Mouse (Mus musculus) cerebellum, adult 11-12 months (tissue): ENCODE measurements around the gene Ell3.
"Not testable (repeated sequence)": the region's sequence is repeated elsewhere in the genome, so short reads cannot be mapped to it uniquely, and the experiment has no call there.

Source experiments
- DNase-seq: peaks from one replicate; pipeline ENCODE4 v3.0.0; 2022

Ell3 gene

GRCm38 (mm10) chr2:121444178-121444577, at the start of gene Ell3:
Gene Ell3 (minus strand): TSS chr2:121444278.
- no peak for DNase-seq

GRCm38 (mm10) chr2:121484403-121484802, 40.3 kb upstream of the Ell3 start:
- not testable (repeated sequence) for DNase-seq

- no peak for DNase-seq
Measured at GRCm38 (mm10) chr2:121483576-121483975, 39.5 kb upstream of the Ell3 start.

- not testable (repeated sequence) for DNase-seq
Measured at GRCm38 (mm10) chr2:121480916-121481315, 36.8 kb upstream of the Ell3 start.

GRCm38 (mm10) chr2:121480498-121480897, 36.4 kb upstream of the Ell3 start:
- DNase-seq, result no peak

DNA sequence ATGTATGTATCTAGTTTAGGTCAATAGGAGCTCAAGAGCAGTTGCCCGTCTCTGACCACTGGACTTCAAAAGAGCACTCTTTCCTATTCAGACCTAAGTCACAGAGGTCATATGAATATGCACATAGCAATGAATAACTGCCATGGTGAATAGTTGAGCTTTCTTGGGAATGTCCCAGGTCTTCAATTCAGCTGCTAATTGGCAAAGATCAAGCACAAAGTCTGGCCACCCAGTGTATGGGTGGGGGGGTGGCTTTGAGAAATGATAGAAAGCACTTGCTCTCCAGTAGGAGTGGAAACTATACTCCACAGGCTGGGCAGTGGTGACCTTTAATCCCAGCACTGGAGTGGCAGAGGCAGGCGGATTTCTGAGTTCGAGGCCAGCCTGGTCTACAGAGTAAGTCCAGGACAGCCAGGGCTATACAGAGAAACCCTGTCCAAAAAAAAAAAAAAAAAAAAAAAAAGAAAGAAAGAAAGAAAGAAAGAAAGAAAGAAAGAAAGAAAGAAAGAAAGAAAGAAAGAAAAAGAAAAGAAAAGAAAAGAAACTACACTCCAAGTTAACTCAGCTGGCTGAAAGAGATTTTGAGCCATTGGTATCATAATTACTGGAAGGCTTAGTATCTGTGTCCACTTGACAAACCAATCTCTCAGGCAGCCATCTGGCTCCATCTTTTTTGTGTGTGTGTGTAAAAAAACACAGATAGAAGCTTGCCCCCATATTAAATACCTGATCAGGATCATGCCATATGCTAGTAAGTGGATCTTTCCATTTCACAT, 33.6 kb upstream of the Ell3 start:
- DNase-seq, result no peak

GRCm38 (mm10) chr2:121475306-121475705, 31.2 kb upstream of the Ell3 start:
- DNase-seq, result not testable (repeated sequence)

- no peak for DNase-seq
Measured at GRCm38 (mm10) chr2:121474180-121474535, 30.1 kb upstream of the Ell3 start.

DNA sequence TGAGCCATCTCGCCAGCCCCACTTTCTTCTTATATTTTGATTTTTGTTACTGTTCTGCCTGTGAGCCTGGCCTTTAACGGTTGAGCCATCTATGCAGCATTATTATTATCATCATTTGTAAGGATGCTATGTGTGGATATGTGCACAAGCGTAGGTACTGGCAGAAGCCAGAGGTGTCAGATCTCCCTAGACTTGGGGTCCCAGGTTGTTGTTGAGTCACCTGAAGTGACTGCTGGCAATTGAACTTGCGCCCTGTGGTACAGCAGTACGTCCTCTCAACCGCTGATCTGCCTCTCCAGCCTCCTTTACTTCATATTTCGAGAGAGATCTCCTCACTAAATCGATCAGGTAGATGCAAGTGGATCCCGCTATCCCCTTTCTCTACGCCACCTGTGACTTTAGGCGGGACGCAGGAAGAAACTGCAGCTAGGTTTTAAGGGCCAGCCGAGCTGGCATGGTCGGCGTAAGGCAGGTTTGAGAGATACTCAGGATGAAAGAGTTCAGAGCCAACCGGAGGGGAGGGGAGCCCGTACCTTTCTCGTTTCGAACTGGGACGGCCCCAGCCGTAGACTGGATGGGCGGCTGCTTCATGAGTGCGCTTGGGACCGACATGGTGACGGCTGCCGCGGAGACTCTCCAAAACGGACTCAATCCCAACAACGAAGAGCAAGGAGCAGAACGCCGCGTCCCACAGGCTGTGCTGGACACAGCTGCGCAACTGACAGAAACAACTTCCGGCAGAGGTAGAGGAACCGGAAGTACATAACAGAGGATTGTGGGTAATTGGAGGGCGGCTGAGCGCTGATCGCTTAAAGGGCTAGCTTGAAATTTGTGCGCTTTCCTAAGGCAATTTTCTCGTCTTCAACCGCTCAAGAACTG, 29.5 kb upstream of the Ell3 start, which contains the start of gene Mfap1b:
TSS of gene Mfap1b (minus strand) at position 767 of the 879 bp plus-strand sequence.
- DNase-seq, result peak; percentile 81

DNA sequence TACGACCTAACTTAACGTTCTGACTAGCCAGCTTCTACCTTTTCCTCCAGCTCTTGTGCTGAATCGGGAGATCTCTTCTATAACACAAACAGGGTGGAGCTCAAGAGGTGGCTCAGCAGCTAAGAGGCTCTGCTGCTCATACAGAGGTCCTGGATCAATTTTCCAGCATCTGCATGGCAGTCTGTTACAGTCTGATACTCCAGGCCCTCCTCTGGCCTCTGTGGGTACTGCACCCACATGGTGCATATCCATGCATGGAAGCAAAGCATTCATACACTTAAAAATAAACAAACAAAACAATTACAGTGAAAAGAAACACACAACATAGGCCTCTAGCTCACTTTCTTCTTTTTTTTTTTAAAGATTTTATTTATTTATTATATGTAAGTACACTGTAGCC, 28.7 kb upstream of the Ell3 start:
- DNase-seq, result not testable (repeated sequence)

DNA sequence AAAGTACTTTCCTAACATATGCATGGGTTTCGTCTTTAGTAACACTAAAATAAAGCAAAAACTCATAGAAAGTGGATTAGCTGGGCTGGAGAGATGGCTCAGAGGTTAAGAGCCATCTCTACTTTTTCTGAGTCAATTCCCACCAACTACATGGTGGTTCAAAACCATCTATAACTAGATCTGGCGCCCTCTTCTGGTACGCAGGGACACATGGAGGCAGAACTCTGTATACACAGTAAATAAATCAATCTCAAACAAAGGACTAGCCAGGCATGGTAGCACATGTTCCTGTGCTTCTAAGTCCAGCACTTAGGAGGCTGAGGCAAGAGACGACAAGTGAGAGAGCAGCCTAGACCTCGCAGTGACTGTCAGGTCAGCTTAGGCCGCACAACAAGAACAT, 24.9 kb upstream of the Ell3 start:
- DNase-seq, result not testable (repeated sequence)

DNA sequence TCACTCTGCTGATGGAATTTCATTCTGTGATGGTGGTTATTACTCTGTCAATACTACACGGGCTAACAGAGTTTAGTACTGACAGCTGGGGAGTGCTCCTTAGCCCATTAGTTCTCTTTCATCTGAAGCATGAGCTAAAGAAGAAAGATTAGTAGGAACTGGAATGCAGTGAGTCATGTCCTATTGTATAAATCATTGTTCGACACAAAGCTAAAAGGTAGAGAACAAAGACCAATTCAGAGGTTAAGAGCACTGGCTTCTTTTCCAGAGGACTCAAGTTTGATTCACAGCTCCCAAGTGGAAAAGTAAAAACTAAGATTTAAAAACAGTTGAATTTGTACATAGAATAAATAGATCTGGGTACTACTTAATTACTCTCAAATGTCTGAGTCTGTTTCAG, 16.0 kb upstream of the Ell3 start:
- DNase-seq, result no peak

DNA sequence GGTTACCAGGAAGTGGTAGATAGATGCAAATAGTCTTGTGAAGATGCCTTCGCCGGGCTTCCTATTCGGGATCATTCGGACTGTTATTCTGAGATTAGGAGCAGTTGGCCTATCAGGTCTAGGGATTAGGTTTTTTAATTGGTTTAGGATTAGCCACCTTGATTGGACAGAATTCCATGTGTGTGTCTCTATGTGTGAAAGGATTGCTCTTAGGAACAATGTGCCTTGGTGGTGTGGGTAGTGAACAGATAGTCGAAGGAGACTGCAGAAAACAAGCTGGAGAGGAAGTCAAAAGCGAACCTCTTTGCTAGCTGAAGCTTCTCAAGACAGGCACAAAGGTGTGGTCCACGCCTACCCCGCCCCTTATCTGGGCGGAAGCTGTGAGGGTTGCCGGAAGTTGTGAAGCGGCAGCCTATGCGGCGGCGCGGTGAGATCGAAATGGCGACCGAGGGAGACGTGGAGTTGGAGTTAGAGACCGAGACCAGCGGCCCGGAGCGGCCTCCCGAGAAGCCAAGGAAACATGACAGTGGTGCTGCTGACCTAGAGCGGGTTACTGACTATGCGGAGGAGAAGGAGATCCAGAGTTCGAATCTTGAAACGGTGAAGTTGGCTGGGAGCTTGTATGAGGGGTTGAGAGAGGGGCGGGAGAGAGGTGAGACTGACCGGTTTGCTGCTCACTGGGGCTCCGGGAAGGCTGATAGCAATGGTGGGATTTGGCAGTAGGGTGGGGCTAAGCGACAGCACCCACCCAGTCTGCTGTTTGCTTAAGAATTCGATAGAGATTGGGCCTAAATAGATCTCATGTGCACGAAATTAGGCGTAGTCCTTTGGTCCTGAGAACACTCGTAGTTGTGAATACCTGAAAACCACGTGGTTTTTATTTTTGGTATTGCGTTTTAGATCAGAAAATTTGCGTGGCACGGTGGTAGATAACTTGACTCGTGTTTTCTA, 12.9 kb upstream of the Ell3 start, which contains the start of gene Serinc4:
TSS of gene Serinc4 (minus strand) at position 90 of the 951 bp plus-strand sequence.
- DNase-seq, result peak; percentile 70

DNA sequence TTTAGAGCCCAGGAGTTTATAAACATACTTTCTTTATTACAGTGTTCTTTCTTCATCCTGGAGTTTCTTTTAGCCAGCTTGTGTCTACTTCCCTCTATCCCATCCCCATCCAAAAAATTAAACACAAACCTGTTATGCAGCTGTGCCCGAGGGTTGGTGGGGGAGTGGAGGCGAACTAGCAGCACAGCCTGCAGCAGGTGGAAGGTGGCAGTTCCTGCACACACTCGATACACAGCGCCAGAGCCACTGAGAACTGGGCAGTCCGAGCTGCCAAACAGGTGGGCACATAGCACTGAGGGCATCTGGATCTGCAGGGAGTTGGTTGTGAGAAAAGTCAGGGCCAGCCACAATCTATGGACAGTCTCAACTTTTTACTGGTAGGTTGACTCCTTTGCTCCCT, 11.5 kb upstream of the Ell3 start:
- no peak for DNase-seq

DNA sequence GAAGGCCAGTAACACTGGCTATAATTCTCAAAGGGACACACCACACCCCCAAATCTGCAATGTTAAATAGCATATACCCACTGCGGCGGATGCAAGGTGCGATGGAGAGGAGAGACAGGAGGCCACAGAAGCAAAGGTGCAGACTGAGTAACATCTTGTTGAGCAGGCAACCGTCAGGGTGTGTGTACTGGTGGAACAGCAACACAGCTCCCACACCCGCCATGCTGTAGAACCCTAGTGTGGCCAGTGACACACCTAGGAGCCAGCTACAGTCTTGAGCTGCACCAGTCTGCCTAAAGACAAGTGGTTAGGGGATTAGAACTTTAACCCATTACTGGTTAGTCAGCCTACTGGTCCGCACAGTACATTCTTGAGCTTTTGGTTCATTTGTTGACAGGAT, 9.8 kb upstream of the Ell3 start:
- no peak for DNase-seq

DNA sequence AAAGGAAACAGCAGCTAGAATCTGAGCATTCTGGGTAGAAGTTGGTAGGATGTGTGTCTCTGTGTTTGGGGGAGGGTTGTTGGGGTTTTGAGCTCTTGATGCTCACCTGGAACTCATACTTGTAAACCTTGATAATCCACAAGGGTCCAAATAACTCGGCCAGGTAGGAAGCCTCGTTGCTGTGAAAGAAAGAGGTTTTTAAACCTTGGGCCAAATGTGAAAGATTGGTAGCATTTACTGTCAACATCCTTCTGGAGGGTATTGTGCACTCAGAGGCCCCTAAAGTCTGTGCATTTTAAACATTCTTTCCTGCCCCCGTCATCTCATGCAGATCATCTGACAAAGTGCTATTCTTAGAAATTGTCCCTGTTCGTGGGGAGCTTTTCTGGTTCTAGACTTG, 8.9 kb upstream of the Ell3 start, which contains the start of gene Hypk:
TSS of gene Hypk (plus strand) at position 301 of the 400 bp plus-strand sequence.
- no peak for DNase-seq

DNA sequence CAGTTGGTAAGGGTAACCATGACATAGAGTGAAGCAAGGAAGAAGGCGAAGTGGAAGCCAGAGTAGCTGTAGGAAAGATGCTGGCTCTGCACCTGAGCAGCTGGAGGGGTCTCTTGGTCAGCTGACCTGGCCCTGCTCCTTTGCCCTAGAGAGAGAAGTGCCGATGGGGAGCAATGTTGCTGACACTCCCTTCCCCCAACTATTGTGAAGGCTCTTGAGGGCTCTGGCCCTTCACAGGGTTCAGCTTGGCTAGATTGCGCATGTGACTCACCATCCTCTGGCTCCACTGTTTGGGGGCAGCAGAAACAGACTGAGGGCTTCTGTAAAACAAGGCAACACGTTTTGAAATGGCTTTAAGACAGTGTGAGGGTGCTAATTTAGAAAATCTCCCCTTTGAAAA, 8.3 kb upstream of the Ell3 start:
- no peak for DNase-seq

DNA sequence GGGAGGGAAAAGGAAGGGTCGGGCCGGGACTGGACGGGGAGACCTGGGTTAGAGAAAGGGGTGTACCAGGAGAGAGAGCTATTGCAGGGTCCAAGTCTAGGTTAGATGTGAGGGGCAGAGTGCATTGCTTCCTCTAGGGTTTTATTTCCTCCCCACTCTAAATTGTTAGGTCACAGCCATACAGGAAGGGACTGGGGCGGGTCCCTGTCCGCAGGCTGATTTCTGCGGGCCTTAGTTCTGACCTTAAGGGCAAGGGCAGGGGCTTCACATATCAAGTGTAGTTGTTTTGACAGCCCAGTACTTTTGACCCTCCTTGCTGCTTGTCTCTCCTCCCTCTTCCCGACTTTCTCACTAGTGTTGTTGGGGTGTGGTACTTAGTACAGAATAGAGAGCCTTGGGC, 6.0 kb upstream of the Ell3 start:
- DNase-seq, result no peak

- DNase-seq, result no peak
Measured at GRCm38 (mm10) chr2:121449545-121450011, 5.5 kb upstream of the Ell3 start.

DNA sequence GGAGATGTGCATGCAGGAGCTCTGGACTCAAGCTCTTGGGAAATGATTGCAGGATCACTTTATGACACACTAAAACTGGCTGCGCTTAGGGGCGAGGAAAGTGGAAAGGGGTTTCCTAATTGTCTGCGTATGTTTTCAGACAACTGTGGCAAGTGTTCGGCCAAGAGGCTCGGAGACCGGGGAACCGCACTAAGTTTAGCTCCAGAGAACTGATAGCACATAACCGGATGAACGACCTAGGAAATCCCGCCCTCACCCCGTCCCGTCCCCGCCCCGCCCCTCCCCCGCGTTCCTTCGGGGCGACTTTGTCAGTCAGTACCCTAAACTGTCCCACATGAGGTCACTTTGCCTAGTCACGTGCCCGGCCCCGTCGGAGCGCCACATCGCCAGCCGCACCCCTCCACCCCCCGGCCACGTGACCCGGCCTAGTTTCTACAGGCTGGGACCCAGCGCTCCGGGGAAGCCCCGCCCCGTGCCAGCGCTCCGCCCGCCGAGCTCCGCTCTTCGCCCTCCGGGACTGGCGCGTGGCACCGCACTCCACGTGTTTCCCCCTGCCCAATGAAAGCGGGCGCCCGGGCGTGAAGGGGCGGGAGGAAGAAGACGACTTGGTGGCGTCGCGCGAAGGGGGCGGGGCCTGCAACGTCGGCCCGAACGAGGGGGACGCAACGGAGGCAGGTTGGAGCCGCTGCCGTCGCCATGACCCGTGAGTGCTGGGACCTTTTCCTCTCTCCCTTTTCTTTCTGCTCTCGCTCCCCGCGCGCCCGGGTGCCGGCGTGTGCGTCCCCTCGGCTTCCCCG, 4.9 kb upstream of the Ell3 start, which contains the start of gene Serf2:
TSS of gene Serf2 (plus strand) at position 457 of the 797 bp plus-strand sequence.
- peak; percentile 100 for DNase-seq

- DNase-seq, result no peak
Measured at GRCm38 (mm10) chr2:121448136-121448535, 4.1 kb upstream of the Ell3 start.
